Mouse (Mus musculus) NIH3T3 (cell line): ENCODE results near the gene Vmn2r1.
A peak's percentile ranks its signal among the peaks of the same experiment; 100 is the strongest.

Experiments
- DNase-seq: peaks from one replicate; pipeline ENCODE4 v3.0.0-alpha.2; 2012; ENCODE audit warnings: low read depth

Vmn2r1 gene

GRCm38 (mm10) chr3:64081247-64081646, at the start of gene Vmn2r1:
Gene Vmn2r1 (plus strand): TSS chr3:64081547.
- no peak for DNase-seq

GRCm38 (mm10) chr3:64038136-64038841, 43.1 kb upstream of the Vmn2r1 start:
- no peak for DNase-seq

GRCm38 (mm10) chr3:64039818-64040784, 41.2 kb upstream of the Vmn2r1 start:
- DNase-seq, result peak; percentile 89

GRCm38 (mm10) chr3:64112707-64113106, 31.4 kb downstream of the Vmn2r1 start:
- no peak for DNase-seq

GRCm38 (mm10) chr3:64113352-64114046, 32.2 kb downstream of the Vmn2r1 start:
- no peak for DNase-seq

GRCm38 (mm10) chr3:64141878-64142508, 60.6 kb downstream of the Vmn2r1 start, which contains the start of gene Vmn2r2:
Gene Vmn2r2 (minus strand): TSS chr3:64141928.
- no peak for DNase-seq
